Mouse (Mus musculus): ENCODE results near the gene Snx32. TPM values are rescaled to one million over a fixed set of nuclear protein-coding genes. Genes with fewer than 3 reads are reported as not detected.

Snx32 gene
- polyA plus RNA-seq, 1 experiment from 2014 or later, result 13.5 TPM

GRCm38 (mm10) chr19:5455037-5455436 is 55.3 kb downstream of the Snx32 start:
- peak overlapping the region; percentile 92 for H3K4me2 ChIP-seq
- peak overlapping the region; percentile 93; the same call in 1 of the 2 replicates for H3K27ac ChIP-seq (replicated peaks)
- H3K4me1 ChIP-seq, result peaks cover 41% of the 10 kb centered on the region
- H3K36me3 ChIP-seq, result peaks cover 26% of the 10 kb centered on the region
- peak overlapping the region; percentile 94 for H3K9ac ChIP-seq
- peak overlapping the region; percentile 85 for H3K4me3 ChIP-seq
- 69% methylated on average over 12 of the region's 12 CpGs for WGBS
- H3K27me3 ChIP-seq (replicated peaks), result peaks cover 16% of the 10 kb centered on the region
- H3K9me3 ChIP-seq, result no peaks in the 10 kb centered on the region
- no peak for ATAC-seq (ENCODE audit: extremely low read depth, insufficient number of reproducible peaks, low FRiP score, low TSS enrichment)

GRCm38 (mm10) chr19:5451766-5452165 is 58.6 kb downstream of the Snx32 start:
- H3K4me3 ChIP-seq, result no peak overlapping the region
- H3K4me2 ChIP-seq, result no peak overlapping the region
- no peaks in the 10 kb centered on the region for H3K9me3 ChIP-seq
- H3K4me1 ChIP-seq, result peaks cover 49% of the 10 kb centered on the region
- peaks cover 48% of the 10 kb centered on the region for H3K27me3 ChIP-seq (replicated peaks)
- no peak overlapping the region for H3K27ac ChIP-seq (replicated peaks)
- ATAC-seq (ENCODE audit: extremely low read depth, insufficient number of reproducible peaks, low FRiP score, low TSS enrichment), result no peak
- peaks cover 26% of the 10 kb centered on the region for H3K36me3 ChIP-seq
- H3K9ac ChIP-seq, result no peak overlapping the region; the same call in 1 of the 2 replicates
- 70% methylated on average over 6 of the region's 6 CpGs for WGBS

GRCm38 (mm10) chr19:5449673-5450072 is 60.7 kb downstream of the Snx32 start:
- 68% methylated on average over 3 of the region's 3 CpGs for WGBS
- H3K27me3 ChIP-seq (replicated peaks), result peaks cover 69% of the 10 kb centered on the region
- no peak for ATAC-seq (ENCODE audit: extremely low read depth, insufficient number of reproducible peaks, low FRiP score, low TSS enrichment)

GRCm38 (mm10) chr19:5448354-5449150 is 61.8 kb downstream of the Snx32 start:
- WGBS, result 6% methylated on average over 36 of the region's 36 CpGs
- peaks cover 4% of the 10 kb centered on the region for H3K36me3 ChIP-seq
- H3K9me3 ChIP-seq, result no peaks in the 10 kb centered on the region
- H3K27ac ChIP-seq (replicated peaks), result no peak overlapping the region
- peak overlapping the region; percentile 66 for H3K4me3 ChIP-seq
- peak overlapping the region; percentile 76; the same call in 1 of the 2 replicates for H3K9ac ChIP-seq
- ATAC-seq (ENCODE audit: extremely low read depth, insufficient number of reproducible peaks, low FRiP score, low TSS enrichment), result peak; percentile 59; the same call in 1 of the 2 replicates
- peaks cover 23% of the 10 kb centered on the region for H3K4me1 ChIP-seq
- H3K27me3 ChIP-seq (replicated peaks), result peaks cover 80% of the 10 kb centered on the region
- H3K4me2 ChIP-seq, result peak overlapping the region; percentile 94

More at GRCm38 (mm10) chr19:5449673-5450072, 60.7 kb downstream of the Snx32 start:
- no peak overlapping the region for H3K4me2 ChIP-seq
- H3K9ac ChIP-seq, result no peak overlapping the region
- no peaks in the 10 kb centered on the region for H3K9me3 ChIP-seq
- peaks cover 15% of the 10 kb centered on the region for H3K36me3 ChIP-seq
- no peak overlapping the region for H3K27ac ChIP-seq (replicated peaks)
- no peak overlapping the region for H3K4me3 ChIP-seq
- peaks cover 28% of the 10 kb centered on the region for H3K4me1 ChIP-seq

GRCm38 (mm10) chr19:5447515-5448353 is 62.6 kb downstream of the Snx32 start, which contains the start of gene Fosl1:
TSS of gene Fosl1 (plus strand) at chr19:5447547.
- H3K4me1 ChIP-seq, result peaks cover 23% of the 10 kb centered on the region
- no peaks in the 10 kb centered on the region for H3K9me3 ChIP-seq
- peak within 1 kb of the TSS; percentile 94 for H3K4me2 ChIP-seq
- H3K27ac ChIP-seq (replicated peaks), result no peak within 1 kb of the TSS
- ATAC-seq (ENCODE audit: extremely low read depth, insufficient number of reproducible peaks, low FRiP score, low TSS enrichment), result peak; percentile 78
- H3K9ac ChIP-seq, result peak within 1 kb of the TSS; percentile 76
- no peaks in the 10 kb centered on the region for H3K36me3 ChIP-seq
- peaks cover 82% of the 10 kb centered on the region for H3K27me3 ChIP-seq (replicated peaks)
- peak within 1 kb of the TSS; percentile 66 for H3K4me3 ChIP-seq
- WGBS, result under 1% methylated on average over 70 of the region's 70 CpGs

- Histone ChIP-seq H3K4me3 (no peak overlapping the region), H3K27ac (replicated peaks) (no peak overlapping the region), H3K9ac (no peak overlapping the region), H3K4me2 (no peak overlapping the region), H3K27me3 (replicated peaks) (peaks cover 74% of the 10 kb centered on the region), H3K9me3 (no peaks in the 10 kb centered on the region), H3K4me1 (peaks cover 23% of the 10 kb centered on the region), H3K36me3 (no peaks in the 10 kb centered on the region)
- ATAC-seq (ENCODE audit: extremely low read depth, insufficient number of reproducible peaks, low FRiP score, low TSS enrichment), result no peak
- 81% methylated on average over 5 of the region's 5 CpGs for WGBS
Observed at GRCm38 (mm10) chr19:5445747-5446146, 64.6 kb downstream of the Snx32 start.

- no peak for ATAC-seq (ENCODE audit: extremely low read depth, insufficient number of reproducible peaks, low FRiP score, low TSS enrichment)
- 29% methylated on average over 7 of the region's 7 CpGs for WGBS
- peaks cover 6% of the 10 kb centered on the region; the same call in 1 of the 2 replicates for H3K9me3 ChIP-seq
- H3K4me3 ChIP-seq, result no peak overlapping the region
- no peak overlapping the region for H3K9ac ChIP-seq
- H3K4me2 ChIP-seq, result no peak overlapping the region
- no peak overlapping the region for H3K27ac ChIP-seq (replicated peaks)
- peaks cover 66% of the 10 kb centered on the region for H3K27me3 ChIP-seq (replicated peaks)
- no peaks in the 10 kb centered on the region for H3K36me3 ChIP-seq
- H3K4me1 ChIP-seq, result peaks cover 19% of the 10 kb centered on the region
Observed at GRCm38 (mm10) chr19:5444954-5445353, 65.4 kb downstream of the Snx32 start.

GRCm38 (mm10) chr19:5444371-5444908 is 65.9 kb downstream of the Snx32 start:
- no peaks in the 10 kb centered on the region for H3K36me3 ChIP-seq
- H3K9me3 ChIP-seq, result peaks cover 6% of the 10 kb centered on the region; the same call in 1 of the 2 replicates
- peaks cover 19% of the 10 kb centered on the region for H3K4me1 ChIP-seq
- H3K27ac ChIP-seq (replicated peaks), result no peak overlapping the region
- no peak for ATAC-seq (ENCODE audit: extremely low read depth, insufficient number of reproducible peaks, low FRiP score, low TSS enrichment)
- H3K9ac ChIP-seq, result no peak overlapping the region
- peaks cover 61% of the 10 kb centered on the region for H3K27me3 ChIP-seq (replicated peaks)
- 56% methylated on average over 9 of the region's 9 CpGs for WGBS
- no peak overlapping the region for H3K4me2 ChIP-seq
- no peak overlapping the region for H3K4me3 ChIP-seq

Other genes with a start within 250 kb of the Snx32 start
- gene Pacs1, start 237.4 kb downstream of the Snx32 start, polyA plus RNA-seq (2015; fragmentation: Nextera tagmentation; extraction: Ambion mirVana), result 17.7 and 18.6 TPM in 2 replicates
- gene Sf3b2, start 215.1 kb downstream of the Snx32 start, polyA plus RNA-seq (2015; fragmentation: Nextera tagmentation; extraction: Ambion mirVana), result 210 and 227 TPM in 2 replicates
- 4.5 and 5.9 TPM in 2 replicates for gene Gal3st3, start 212.2 kb downstream of the Snx32 start, polyA plus RNA-seq (2015; fragmentation: Nextera tagmentation; extraction: Ambion mirVana)
- gene Catsper1, start 174.8 kb downstream of the Snx32 start, polyA plus RNA-seq (2015; fragmentation: Nextera tagmentation; extraction: Ambion mirVana), result not detected in 2 replicates
- 0.28 and 0.73 TPM in 2 replicates for gene Cst6, start 161.0 kb downstream of the Snx32 start, polyA plus RNA-seq (2015; fragmentation: Nextera tagmentation; extraction: Ambion mirVana)
- 40.5 and 43.7 TPM in 2 replicates for gene Eif1ad, start 143.8 kb downstream of the Snx32 start, polyA plus RNA-seq (2015; fragmentation: Nextera tagmentation; extraction: Ambion mirVana)
- gene Banf1, start 143.4 kb downstream of the Snx32 start, polyA plus RNA-seq (2015; fragmentation: Nextera tagmentation; extraction: Ambion mirVana), result 399 and 477 TPM in 2 replicates
- 40.7 and 41.9 TPM in 2 replicates for gene Sart1, start 121.8 kb downstream of the Snx32 start, polyA plus RNA-seq (2015; fragmentation: Nextera tagmentation; extraction: Ambion mirVana)
- gene Tsga10ip, start 108.0 kb downstream of the Snx32 start, polyA plus RNA-seq (2015; fragmentation: Nextera tagmentation; extraction: Ambion mirVana), result 1.6 and 2.2 TPM in 2 replicates
- gene Drap1, start 85.6 kb downstream of the Snx32 start, polyA plus RNA-seq (2015; fragmentation: Nextera tagmentation; extraction: Ambion mirVana), result 190 and 213 TPM in 2 replicates
- gene AI837181, start 85.4 kb downstream of the Snx32 start, polyA plus RNA-seq (2015; fragmentation: Nextera tagmentation; extraction: Ambion mirVana), result 38.3 and 40.9 TPM in 2 replicates
- not detected in 2 replicates for gene Fosl1, start 63.0 kb downstream of the Snx32 start, polyA plus RNA-seq (2015; fragmentation: Nextera tagmentation; extraction: Ambion mirVana)
- gene Ccdc85b, start 52.6 kb downstream of the Snx32 start, polyA plus RNA-seq (2015; fragmentation: Nextera tagmentation; extraction: Ambion mirVana), result 7.6 and 8.1 TPM in 2 replicates
- gene Fibp, start 49.9 kb downstream of the Snx32 start, polyA plus RNA-seq (2015; fragmentation: Nextera tagmentation; extraction: Ambion mirVana), result 87.4 and 93.1 TPM in 2 replicates
- gene Ctsw, start 42.0 kb downstream of the Snx32 start, polyA plus RNA-seq (2015; fragmentation: Nextera tagmentation; extraction: Ambion mirVana), result 0.56 and 1.7 TPM in 2 replicates
- gene Efemp2, start 36.6 kb downstream of the Snx32 start, polyA plus RNA-seq (2015; fragmentation: Nextera tagmentation; extraction: Ambion mirVana), result 74.0 and 80.7 TPM in 2 replicates
- 36.8 and 38.9 TPM in 2 replicates for gene Mus81, start 22.1 kb downstream of the Snx32 start, polyA plus RNA-seq (2015; fragmentation: Nextera tagmentation; extraction: Ambion mirVana)
- gene Cfl1, start 20.1 kb downstream of the Snx32 start, polyA plus RNA-seq (2015; fragmentation: Nextera tagmentation; extraction: Ambion mirVana), result 1,825 and 1,925 TPM in 2 replicates
- not detected in 2 replicates for gene 1700020D05Rik, start 6.8 kb downstream of the Snx32 start, polyA plus RNA-seq (2015; fragmentation: Nextera tagmentation; extraction: Ambion mirVana)
- 0.07 and 0.13 TPM in 2 replicates for gene Ovol1, start 50.1 kb upstream of the Snx32 start, polyA plus RNA-seq (2015; fragmentation: Nextera tagmentation; extraction: Ambion mirVana)
- 2.2 and 2.7 TPM in 2 replicates for gene Ap5b1, start 57.5 kb upstream of the Snx32 start, polyA plus RNA-seq (2015; fragmentation: Nextera tagmentation; extraction: Ambion mirVana)
- 109 and 113 TPM in 2 replicates for gene Rnaseh2c, start 91.3 kb upstream of the Snx32 start, polyA plus RNA-seq (2015; fragmentation: Nextera tagmentation; extraction: Ambion mirVana)
- gene Kat5, start 99.7 kb upstream of the Snx32 start, polyA plus RNA-seq (2015; fragmentation: Nextera tagmentation; extraction: Ambion mirVana), result 31.0 and 31.5 TPM in 2 replicates
- gene Rela, start 126.9 kb upstream of the Snx32 start, polyA plus RNA-seq (2015; fragmentation: Nextera tagmentation; extraction: Ambion mirVana), result 35.9 and 37.4 TPM in 2 replicates
- 21.9 and 23.2 TPM in 2 replicates for gene Sipa1, start 153.2 kb upstream of the Snx32 start, polyA plus RNA-seq (2015; fragmentation: Nextera tagmentation; extraction: Ambion mirVana)
- gene Map3k11, start 178.2 kb upstream of the Snx32 start, polyA plus RNA-seq (2015; fragmentation: Nextera tagmentation; extraction: Ambion mirVana), result 23.2 and 24.0 TPM in 2 replicates
- 13.6 and 14.9 TPM in 2 replicates for gene Pcnx3, start 178.4 kb upstream of the Snx32 start, polyA plus RNA-seq (2015; fragmentation: Nextera tagmentation; extraction: Ambion mirVana)
- 0.29 TPM in 1 of 2 replicates, not detected in the other for gene Kcnk7, start 193.8 kb upstream of the Snx32 start, polyA plus RNA-seq (2015; fragmentation: Nextera tagmentation; extraction: Ambion mirVana)
- 85.9 and 96.8 TPM in 2 replicates for gene Ehbp1l1, start 215.8 kb upstream of the Snx32 start, polyA plus RNA-seq (2015; fragmentation: Nextera tagmentation; extraction: Ambion mirVana)
- 79.7 and 82.6 TPM in 2 replicates for gene Fam89b, start 219.1 kb upstream of the Snx32 start, polyA plus RNA-seq (2015; fragmentation: Nextera tagmentation; extraction: Ambion mirVana)
- 22.5 and 24.7 TPM in 2 replicates for gene Ltbp3, start 230.4 kb upstream of the Snx32 start, polyA plus RNA-seq (2015; fragmentation: Nextera tagmentation; extraction: Ambion mirVana)